Mouse (Mus musculus): Measurements from ENCODE around the gene Wdr86.
"Not testable (repeated sequence)": the region's sequence is repeated elsewhere in the genome, so short reads cannot be mapped to it uniquely, and the experiment has no call there.

The Wdr86 gene

GRCm38 (mm10) chr5:24730488-24730871 lies at the start of gene Wdr86:
Wdr86 (minus strand) TSS chr5:24730727.
- in situ Hi-C loops (cut with MboI, MseI): loop anchor here in 1 of 2 experiments (10.0 kb wide), 1 partner anchor 64 kb away; no protein-coding TSS in a partner anchor

- in situ Hi-C loops (cut with MboI, MseI): loop anchor here (5.0 kb wide), 2 partner anchors 53 to 108 kb away; no protein-coding TSS in a partner anchor
These were observed 49.5 kb upstream of the Wdr86 start for GRCm38 (mm10) chr5:24779881-24780512.

GRCm38 (mm10) chr5:24779321-24779720 lies 48.8 kb upstream of the Wdr86 start:
- in situ Hi-C loops (cut with MboI, MseI): loop anchor here in 1 of 2 experiments (5.0 kb wide), 1 partner anchor 52 kb away; no protein-coding TSS in a partner anchor

- in situ Hi-C loops (cut with MboI, MseI): loop anchor here in 1 of 2 experiments (5.0 kb wide), 1 partner anchor 51 kb away; no protein-coding TSS in a partner anchor
These were observed 48.3 kb upstream of the Wdr86 start for GRCm38 (mm10) chr5:24778843-24779140.

DNA sequence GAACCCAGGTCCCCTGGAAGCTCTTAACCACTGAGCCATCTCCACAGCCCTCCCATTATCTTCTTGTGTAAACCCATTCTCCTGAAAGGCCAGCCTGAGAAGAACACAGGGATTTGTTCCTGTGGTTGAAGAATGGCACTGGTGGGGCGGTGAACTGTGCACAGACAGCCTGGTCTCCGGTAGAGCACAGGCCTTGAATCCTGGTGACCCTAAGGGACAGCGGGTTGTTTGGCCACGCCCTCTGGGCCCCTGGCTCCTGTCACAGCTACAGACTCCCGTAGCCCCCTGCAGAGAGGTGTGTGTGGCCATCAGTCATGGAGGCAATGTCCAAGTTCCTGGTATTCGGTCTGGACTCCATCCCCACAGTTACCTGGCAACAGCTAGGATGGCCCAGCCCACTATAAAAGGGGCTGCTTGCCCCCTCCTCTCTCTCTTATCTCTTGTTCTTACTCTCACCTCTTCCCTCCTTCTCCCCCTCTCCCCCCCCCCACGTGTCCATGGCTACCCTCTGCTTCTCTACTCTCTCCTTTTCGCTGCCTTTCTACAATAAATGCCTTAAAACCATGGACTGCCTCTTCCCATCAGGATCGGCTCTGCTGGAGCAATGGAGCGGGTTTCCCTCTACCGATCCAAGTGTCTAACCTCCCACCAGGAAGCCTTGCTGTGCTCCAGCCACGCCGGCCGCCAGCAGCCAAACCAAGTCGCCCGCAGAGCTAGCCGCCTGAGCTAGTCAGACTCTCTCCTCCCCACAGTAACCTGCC lies 47.7 kb upstream of the Wdr86 start:
- in situ Hi-C loops (cut with MboI, MseI): loop anchor here in 1 of 2 experiments (5.0 kb wide), 1 partner anchor 51 kb away; no protein-coding TSS in a partner anchor

- in situ Hi-C loops (cut with MboI, MseI): loop anchor here in 1 of 2 experiments (5.0 kb wide), 1 partner anchor 49 kb away; no protein-coding TSS in a partner anchor
These were observed 46.2 kb upstream of the Wdr86 start for GRCm38 (mm10) chr5:24776681-24777080.

- in situ Hi-C loops (cut with MboI, MseI): not testable (repeated sequence)
These were observed 44.0 kb upstream of the Wdr86 start for GRCm38 (mm10) chr5:24774549-24774948.

GRCm38 (mm10) chr5:24757816-24758215 lies 27.3 kb upstream of the Wdr86 start, which contains the start of gene Crygn:
Crygn (minus strand) TSS chr5:24758008.
- in situ Hi-C loops (cut with MboI, MseI): loop anchor here (5.0 kb wide), 2 partner anchors 76 to 454 kb away; no protein-coding TSS in a partner anchor

- in situ Hi-C loops (cut with MboI, MseI): loop anchor here (5.0 kb wide), 2 partner anchors 75 to 455 kb away; no protein-coding TSS in a partner anchor
These were observed 26.4 kb upstream of the Wdr86 start for GRCm38 (mm10) chr5:24756931-24757330.

DNA sequence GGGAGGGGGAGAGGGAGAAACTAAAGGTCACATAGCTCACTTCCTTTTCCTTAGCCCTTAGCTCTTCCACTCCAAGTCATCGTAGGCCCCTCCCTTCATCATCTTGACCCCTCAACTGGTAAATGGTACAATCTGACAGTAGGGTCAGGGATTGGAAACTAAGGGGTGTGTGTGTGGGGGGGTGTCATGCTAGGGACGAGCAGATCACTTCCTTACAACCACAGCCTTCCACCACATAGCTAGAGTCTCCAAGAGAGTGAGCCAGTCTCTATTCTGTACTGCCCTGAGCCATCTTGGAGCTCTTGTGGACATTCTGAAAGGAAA lies 21.6 kb upstream of the Wdr86 start:
- in situ Hi-C loops (cut with MboI, MseI): loop anchor here in 1 of 2 experiments (5.0 kb wide), 1 partner anchor 80 kb away; no protein-coding TSS in a partner anchor

GRCm38 (mm10) chr5:24751305-24752174 lies 21.0 kb upstream of the Wdr86 start:
- in situ Hi-C loops (cut with MboI, MseI): loop anchor here in 1 of 2 experiments (5.0 kb wide), 1 partner anchor 81 kb away; no protein-coding TSS in a partner anchor

DNA sequence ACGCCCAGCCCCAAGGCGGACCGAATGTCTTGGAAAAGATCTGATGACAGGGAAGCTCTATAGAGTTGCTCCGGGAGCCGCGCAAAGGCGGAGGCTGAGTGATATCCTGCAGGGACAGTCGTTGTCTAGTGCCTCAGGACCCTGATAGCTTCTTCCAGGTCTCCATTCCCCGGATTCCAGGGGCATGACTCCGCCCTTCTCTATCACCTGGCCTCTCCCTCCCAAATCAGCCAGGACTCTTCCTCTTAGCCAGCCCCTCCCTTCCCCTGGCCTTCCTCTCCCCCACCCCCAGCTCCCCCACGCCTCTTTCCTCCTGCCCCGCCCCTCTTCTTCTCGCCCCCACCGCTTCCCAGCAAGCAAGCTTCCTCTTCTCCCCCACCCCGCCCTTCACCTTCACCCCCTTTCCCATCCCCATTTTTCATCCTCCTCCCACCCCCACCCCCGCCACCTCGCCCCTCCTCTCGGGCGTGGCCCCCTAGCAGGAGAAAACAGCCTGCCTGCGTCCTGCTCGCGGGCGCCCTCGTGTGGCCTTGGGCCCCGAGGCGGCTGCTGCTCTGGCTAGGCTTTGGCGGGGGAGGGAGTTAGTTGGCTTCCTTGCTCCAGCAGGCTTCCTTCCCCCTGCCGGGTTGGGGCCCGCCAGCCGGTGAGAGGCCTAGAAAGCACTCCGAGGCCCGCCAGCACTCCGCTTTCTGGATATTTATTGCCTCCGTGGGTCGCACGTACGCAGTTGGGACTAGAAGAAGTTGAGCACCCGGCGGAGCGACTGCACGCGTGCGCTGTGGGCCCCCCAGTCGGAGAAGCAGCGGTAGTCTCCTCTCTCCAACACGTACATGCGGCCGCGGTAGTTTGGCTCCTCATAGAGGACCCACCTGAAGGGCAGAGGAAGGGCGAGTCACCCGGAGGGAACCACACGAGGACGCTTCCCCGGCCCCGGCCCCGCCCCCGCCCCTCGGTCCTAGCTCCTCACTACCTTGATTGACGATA lies 20.1 kb upstream of the Wdr86 start:
- in situ Hi-C loops (cut with MboI, MseI): loop anchor here in 1 of 2 experiments (5.0 kb wide), 1 partner anchor 82 kb away; no protein-coding TSS in a partner anchor

DNA sequence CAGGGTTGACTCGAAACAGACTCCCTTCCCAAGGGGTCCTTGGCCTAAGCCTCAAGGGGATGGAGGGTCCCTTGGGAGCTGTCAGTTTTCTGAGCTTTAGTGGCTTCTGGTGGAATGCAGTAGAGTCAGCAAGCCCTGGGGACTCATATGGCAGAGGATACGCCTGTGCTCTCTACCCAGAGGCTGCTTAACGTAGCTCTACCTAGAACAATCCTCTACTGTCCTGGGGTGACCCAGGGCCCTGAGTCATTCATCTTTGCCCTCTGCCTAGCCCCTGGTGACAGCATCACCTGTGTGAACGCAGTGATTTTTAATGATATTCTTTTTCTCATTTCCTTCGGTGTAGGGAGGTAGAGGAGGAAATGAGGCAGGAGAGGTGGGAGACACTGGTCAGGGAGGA lies 19.2 kb upstream of the Wdr86 start:
- in situ Hi-C loops (cut with MboI, MseI): loop anchor here in 1 of 2 experiments (5.0 kb wide), 1 partner anchor 83 kb away; no protein-coding TSS in a partner anchor

DNA sequence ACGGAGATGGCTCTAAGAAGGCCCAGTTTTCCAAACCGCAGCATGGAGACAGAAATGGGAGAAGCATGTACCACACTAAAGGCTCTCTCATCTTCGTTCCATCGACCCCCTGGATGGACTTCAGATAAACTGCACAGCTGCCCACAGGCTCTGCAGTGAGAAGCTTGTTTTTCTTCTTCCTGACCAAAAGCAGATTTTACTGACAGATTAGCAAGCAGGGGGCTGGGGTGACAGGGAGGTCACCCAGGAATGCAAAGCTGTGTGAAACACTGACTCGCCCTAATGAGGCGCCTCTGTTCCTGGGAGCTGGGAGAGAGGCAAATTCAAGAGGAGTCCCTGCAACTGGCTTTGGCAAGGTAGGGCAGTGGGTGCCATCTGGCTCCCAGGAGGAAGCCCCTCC lies 17.0 kb upstream of the Wdr86 start:
- in situ Hi-C loops (cut with MboI, MseI): no loop called here

- in situ Hi-C loops (cut with MboI, MseI): no loop called here
These were observed 13.4 kb upstream of the Wdr86 start for GRCm38 (mm10) chr5:24743956-24744355.

GRCm38 (mm10) chr5:24741172-24741885 lies 10.8 kb upstream of the Wdr86 start:
- in situ Hi-C loops (cut with MboI, MseI): no loop called here

GRCm38 (mm10) chr5:24739141-24739753 lies 8.7 kb upstream of the Wdr86 start:
- in situ Hi-C loops (cut with MboI, MseI): loop anchor here in 1 of 2 experiments (10.0 kb wide), 1 partner anchor 56 kb away; no protein-coding TSS in a partner anchor

DNA sequence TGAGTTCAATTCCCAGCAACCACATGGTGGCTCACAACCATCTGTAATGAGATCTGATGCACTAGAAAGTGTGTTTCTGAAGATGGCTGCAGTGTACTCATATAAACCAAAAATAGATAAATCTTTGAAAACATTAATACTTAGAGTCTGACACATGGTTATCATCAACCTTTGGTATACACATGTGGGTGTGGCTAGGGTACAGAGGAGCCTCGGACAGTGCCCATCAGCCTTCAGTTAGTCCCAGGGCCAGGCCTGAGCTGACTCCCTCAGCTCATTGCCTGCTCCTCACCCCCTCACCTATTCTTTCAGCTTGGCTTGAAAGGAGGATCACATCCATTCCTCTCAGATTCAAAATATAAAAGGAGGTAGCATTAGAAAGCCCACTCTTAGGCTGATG lies 8.0 kb upstream of the Wdr86 start:
- in situ Hi-C loops (cut with MboI, MseI): loop anchor here in 1 of 2 experiments (10.0 kb wide), 1 partner anchor 56 kb away; no protein-coding TSS in a partner anchor

DNA sequence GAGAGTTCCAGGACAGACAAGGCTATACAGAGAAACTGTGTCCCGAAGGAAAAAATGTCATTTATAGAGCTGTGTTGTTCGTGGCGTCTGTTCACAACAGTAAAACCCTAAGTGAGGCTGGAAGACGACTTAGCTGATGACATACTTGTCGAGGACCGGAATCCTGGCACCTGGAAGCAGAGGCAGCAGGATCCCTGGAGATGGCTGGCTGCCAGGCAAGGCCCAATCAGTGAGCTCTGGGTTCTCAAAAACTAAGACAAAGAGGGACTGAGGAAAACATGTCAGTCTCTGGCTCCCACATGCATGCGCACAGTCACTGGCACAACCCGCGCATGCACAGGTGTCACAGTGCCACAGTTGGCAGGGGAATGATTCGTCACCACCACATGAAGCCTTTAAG lies 7.1 kb upstream of the Wdr86 start:
- in situ Hi-C loops (cut with MboI, MseI): loop anchor here in 1 of 2 experiments (10.0 kb wide), 1 partner anchor 57 kb away; no protein-coding TSS in a partner anchor
